Mouse (Mus musculus): ENCODE data around the gene Tsc22d3. TPM values are rescaled to one million over a fixed set of nuclear protein-coding genes. Genes with fewer than 3 reads are reported as not detected.

Tsc22d3 gene
- polyA plus RNA-seq, 1 experiment from 2014 or later: 198 TPM

DNA sequence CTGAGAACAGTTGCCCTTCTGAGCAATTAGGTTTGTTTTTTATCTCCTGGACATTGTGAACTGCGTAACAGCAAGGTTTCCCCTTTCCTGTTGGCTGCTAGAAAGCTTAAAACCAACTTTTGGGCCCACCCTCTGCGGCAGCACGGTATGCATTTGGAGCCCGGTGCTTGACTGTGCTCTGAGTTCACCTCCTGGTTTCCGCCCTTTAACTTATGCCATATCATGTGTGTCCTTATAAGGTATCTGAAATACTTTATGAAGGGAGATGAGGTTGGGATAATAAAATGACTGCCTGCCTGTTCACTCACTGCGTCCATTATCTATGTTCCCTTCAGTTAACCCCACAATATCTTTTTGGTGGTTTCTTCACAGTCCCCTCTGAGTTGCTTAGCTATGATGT lies 106.3 kb downstream of the Tsc22d3 start:
- Histone ChIP-seq H3K27me3 (replicated peaks) (no peaks in the 10 kb centered on the region), H3K27ac (ENCODE audit: poor library complexity, severe bottlenecking) (no peak overlapping the region), H3K9ac (no peak overlapping the region), H3K9me3 (replicated peaks) (no peaks in the 10 kb centered on the region), H3K4me3 (no peak overlapping the region), H3K36me3 (no peaks in the 10 kb centered on the region), H3K4me2 (no peak overlapping the region), H3K4me1 (replicated peaks) (peaks cover 13% of the 10 kb centered on the region)
- no peak for ATAC-seq (ENCODE audit: insufficient number of reproducible peaks, low FRiP score)
- 64% methylated on average over 6 of the region's 6 CpGs for WGBS

DNA sequence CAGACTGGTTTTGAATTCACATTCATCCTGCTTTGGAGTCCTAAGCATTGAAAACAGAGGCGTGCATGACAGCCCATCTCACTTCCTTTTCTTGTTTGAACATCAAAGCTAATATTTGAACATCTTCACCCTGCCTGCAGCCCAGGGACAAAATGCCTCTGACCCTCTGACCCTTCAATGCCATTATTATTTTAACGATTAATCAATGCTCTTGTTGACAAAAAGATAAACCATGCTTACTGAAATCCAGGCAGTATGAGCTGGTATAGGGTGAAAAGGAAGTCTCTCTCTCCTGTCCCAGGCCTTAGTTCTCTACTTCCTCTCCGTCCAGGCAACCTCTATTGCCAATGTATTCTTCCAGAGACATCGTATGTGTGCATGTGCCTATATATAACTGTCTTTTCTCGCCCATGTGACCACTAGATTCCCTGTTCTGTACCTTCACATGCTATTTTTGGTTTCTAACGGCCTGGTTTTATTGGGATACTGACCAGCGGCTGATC lies 106.9 kb downstream of the Tsc22d3 start:
- Histone ChIP-seq H3K9me3 (replicated peaks) (no peaks in the 10 kb centered on the region), H3K4me3 (no peak overlapping the region), H3K9ac (no peak overlapping the region), H3K36me3 (no peaks in the 10 kb centered on the region), H3K27me3 (replicated peaks) (no peaks in the 10 kb centered on the region), H3K4me2 (no peak overlapping the region), H3K4me1 (replicated peaks) (peaks cover 13% of the 10 kb centered on the region), H3K27ac (ENCODE audit: poor library complexity, severe bottlenecking) (no peak overlapping the region)
- 45% methylated on average over 7 of the region's 7 CpGs for WGBS
- ATAC-seq (ENCODE audit: insufficient number of reproducible peaks, low FRiP score): no peak

DNA sequence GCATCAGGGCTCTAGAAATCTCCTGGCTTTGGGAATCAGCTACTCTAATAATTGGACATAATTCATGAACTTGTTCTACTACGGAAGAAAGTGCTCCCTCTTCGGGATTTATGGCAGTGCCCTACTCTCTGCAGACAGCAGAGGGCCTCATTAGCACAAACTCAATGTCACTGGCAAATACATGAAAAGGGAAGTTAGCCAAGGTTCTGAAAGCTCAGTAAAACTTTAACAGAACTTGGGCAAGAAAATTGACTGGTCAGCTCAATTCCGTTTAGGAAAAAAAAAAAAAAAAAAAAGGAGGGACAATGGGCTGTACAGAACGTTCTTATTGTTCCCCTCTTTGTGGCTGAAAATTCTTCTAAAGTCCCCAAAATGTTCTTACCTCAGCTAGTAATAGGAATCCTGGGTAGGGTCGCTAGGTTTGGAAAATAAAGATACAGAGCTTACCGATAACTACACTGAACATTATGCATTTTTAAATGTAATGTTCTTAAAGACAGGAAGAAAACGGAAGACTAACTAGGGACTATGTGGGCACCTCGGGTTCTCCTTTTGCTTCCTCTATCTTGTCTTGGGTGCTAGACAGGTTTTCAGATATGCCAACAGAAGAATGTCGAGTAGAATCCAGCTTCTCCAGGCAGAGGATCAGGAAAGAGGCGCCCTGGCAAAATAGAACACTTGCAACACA lies 108.4 kb downstream of the Tsc22d3 start:
- Histone ChIP-seq H3K9me3 (replicated peaks) (no peaks in the 10 kb centered on the region), H3K4me2 (no peak overlapping the region), H3K9ac (no peak overlapping the region), H3K36me3 (no peaks in the 10 kb centered on the region), H3K27me3 (replicated peaks) (no peaks in the 10 kb centered on the region), H3K27ac (ENCODE audit: poor library complexity, severe bottlenecking) (no peak overlapping the region), H3K4me3 (no peak overlapping the region), H3K4me1 (replicated peaks) (peaks cover 13% of the 10 kb centered on the region)
- no peak for ATAC-seq (ENCODE audit: insufficient number of reproducible peaks, low FRiP score)
- 44% methylated on average over 10 of the region's 10 CpGs for WGBS

DNA sequence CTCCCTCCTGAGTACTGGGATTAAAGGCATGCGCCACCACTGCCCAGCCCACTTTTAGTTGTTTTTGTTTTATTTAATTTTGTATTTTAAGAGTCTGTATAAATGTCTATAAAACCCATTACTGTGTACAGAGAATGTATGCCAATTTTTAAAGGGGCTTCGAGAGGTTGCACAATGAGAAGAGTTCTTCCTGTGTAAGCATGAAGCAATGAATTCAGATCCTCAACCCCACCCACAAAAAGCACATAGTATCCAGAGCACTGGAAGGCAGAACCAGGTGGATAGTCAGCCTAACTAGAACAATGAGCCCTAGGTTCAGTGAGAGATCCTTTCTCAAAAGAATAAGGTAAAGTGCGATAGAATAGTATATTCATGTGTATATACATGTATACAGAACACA lies 110.3 kb downstream of the Tsc22d3 start:
- Histone ChIP-seq H3K36me3 (no peaks in the 10 kb centered on the region), H3K4me2 (no peak overlapping the region), H3K9ac (no peak overlapping the region), H3K4me1 (replicated peaks) (peaks cover 13% of the 10 kb centered on the region), H3K27ac (ENCODE audit: poor library complexity, severe bottlenecking) (no peak overlapping the region), H3K27me3 (replicated peaks) (no peaks in the 10 kb centered on the region), H3K4me3 (no peak overlapping the region), H3K9me3 (replicated peaks) (no peaks in the 10 kb centered on the region)
- WGBS: 85% methylated on average over 3 of the region's 3 CpGs
- no peak for ATAC-seq (ENCODE audit: insufficient number of reproducible peaks, low FRiP score)

Other genes starting within 250 kb of the Tsc22d3 start
- 61.7 and 68.5 TPM in 2 replicates for gene Prps1, start 144.0 kb downstream of the Tsc22d3 start, polyA plus RNA-seq (2016; fragmentation: Nextera tagmentation; extraction: Ambion mirVana)
- gene Mid2, start 63.9 kb upstream of the Tsc22d3 start, polyA plus RNA-seq (2016; fragmentation: Nextera tagmentation; extraction: Ambion mirVana): 18.3 and 19.9 TPM in 2 replicates
- not detected in 2 replicates for gene Tex13b, start 212.8 kb upstream of the Tsc22d3 start, polyA plus RNA-seq (2016; fragmentation: Nextera tagmentation; extraction: Ambion mirVana)

All from heart, embryonic 12.5 days (tissue).